Mouse (Mus musculus) kidney, embryonic 14.5 days (tissue): ENCODE results near the gene Dbn1. TPM values are rescaled to one million over a fixed set of nuclear protein-coding genes. Genes with fewer than 3 reads are reported as not detected.

Source experiments
- ATAC-seq: fragments of 200-750 bp; cut with Nextera tagmentation; 2 replicates; pipeline ENCODE4 v1.8.0; 2017; ENCODE audit warnings: moderate number of reproducible peaks, mild to moderate bottlenecking, moderate TSS enrichment, moderate library complexity; ENCODE audit not compliant: low FRiP score, low TSS enrichment
- H3K27ac ChIP-seq: fragments of 300-500 bp; sonication (generic); 2 replicates; pipeline ENCODE4 v1.5.1; 2014; ENCODE audit warnings: low read depth, mild to moderate bottlenecking, low read length, moderate library complexity, mixed read lengths
- H3K27me3 ChIP-seq: fragments of 300-500 bp; sonication (generic); 2 replicates; pipeline ENCODE4 v1.6.1; 2014; ENCODE audit warnings: mild to moderate bottlenecking, low read length; ENCODE audit not compliant: control insufficient read depth, insufficient read depth
- H3K36me3 ChIP-seq: fragments of 300-500 bp; sonication (generic); 2 replicates; pipeline ENCODE4 v1.6.1; 2014; ENCODE audit warnings: low read length, mixed read lengths; ENCODE audit not compliant: control insufficient read depth, insufficient read depth
- H3K4me1 ChIP-seq: fragments of 300-500 bp; sonication (generic); 2 replicates; pipeline ENCODE4 v1.6.1; 2014; ENCODE audit warnings: low read length, mixed read lengths; ENCODE audit not compliant: control insufficient read depth, insufficient read depth
- H3K4me2 ChIP-seq: fragments of 300-500 bp; sonication (generic); replicated peaks from 2 replicates; pipeline ENCODE4 v1.6.1; 2014; ENCODE audit warnings: low read depth, mild to moderate bottlenecking, low read length
- H3K4me3 ChIP-seq: fragments of 300-500 bp; sonication (generic); 2 replicates; pipeline ENCODE4 v1.5.1; 2014; ENCODE audit warnings: mild to moderate bottlenecking, low read length
- H3K9ac ChIP-seq: fragments of 300-500 bp; sonication (generic); 2 replicates; pipeline ENCODE4 v1.6.1; 2014; ENCODE audit warnings: low read depth, mild to moderate bottlenecking, low read length, moderate library complexity
- H3K9me3 ChIP-seq: fragments of 300-500 bp; sonication (generic); 2 replicates; pipeline ENCODE4 v1.6.1; 2016; ENCODE audit warnings: low read length; ENCODE audit not compliant: control insufficient read depth
- WGBS: fragments of 180-500 bp; shearing (Covaris S2); extraction: QIAGEN DNeasy Blood & Tissue Kit; methylation state at CpG from one replicate; pipeline ENCODE4 v1.1.7; 2014; 5-methylcytosine and 5-hydroxymethylcytosine counted together
- polyA plus RNA-seq: library from polyadenylated mRNA; unstranded; fragments of >200 nt; fragmentation: Nextera tagmentation; extraction: Ambion mirVana; gene quantifications from 2 replicates; pipeline ENCODE4 v1.2.1, GENCODE M21; 2014

Dbn1 gene
- polyA plus RNA-seq, 1 experiment from 2014 or later: 164 TPM

DNA sequence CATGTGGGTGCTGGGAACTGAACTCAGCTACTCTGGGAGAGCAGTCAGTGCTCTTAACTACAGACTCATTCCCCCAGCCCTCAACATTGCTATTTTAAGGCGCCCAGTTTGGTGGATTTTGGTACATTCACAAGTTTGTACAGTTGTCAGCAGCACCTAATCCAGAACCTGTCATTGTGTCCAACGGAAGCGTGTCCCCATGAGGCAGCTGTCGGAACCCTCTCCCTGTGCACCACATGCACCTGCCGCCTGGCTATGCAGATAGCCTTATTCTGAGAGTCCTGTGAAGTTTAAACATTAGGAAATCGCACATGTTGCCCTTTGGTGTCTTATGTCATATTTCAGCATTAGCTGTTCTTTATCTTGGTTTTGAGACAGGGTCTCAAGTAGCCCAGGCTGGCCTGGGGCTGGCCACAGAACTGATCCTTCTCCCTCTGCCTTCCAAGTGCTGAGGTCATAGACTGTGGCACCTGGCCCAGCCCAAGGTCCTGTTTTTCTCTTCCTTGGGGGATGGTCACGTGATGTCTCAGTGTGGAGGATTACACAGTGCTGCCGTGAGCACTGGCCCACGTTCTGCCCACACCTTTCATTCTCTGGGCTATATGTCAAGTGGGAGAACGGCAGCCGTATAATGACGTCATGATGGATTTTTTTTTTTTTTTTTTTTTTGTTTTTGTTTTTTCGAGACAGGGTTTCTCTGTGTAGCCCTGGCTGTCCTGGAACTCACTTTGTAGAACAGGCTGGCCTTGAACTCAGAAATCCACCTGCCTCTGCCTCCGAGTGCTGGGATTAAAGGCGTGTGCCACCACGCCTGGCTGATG is 38.0 kb upstream of the Dbn1 start:
- Histone ChIP-seq H3K9me3 (no peaks in the 10 kb centered on the region), H3K4me3 (no peak overlapping the region), H3K27ac (no peak overlapping the region), H3K4me1 (peaks cover 6% of the 10 kb centered on the region), H3K9ac (no peak overlapping the region), H3K4me2 (no peak overlapping the region), H3K36me3 (peaks cover 22% of the 10 kb centered on the region), H3K27me3 (no peaks in the 10 kb centered on the region)
- 83% methylated on average over 16 of the region's 16 CpGs for WGBS
- no peak for ATAC-seq

DNA sequence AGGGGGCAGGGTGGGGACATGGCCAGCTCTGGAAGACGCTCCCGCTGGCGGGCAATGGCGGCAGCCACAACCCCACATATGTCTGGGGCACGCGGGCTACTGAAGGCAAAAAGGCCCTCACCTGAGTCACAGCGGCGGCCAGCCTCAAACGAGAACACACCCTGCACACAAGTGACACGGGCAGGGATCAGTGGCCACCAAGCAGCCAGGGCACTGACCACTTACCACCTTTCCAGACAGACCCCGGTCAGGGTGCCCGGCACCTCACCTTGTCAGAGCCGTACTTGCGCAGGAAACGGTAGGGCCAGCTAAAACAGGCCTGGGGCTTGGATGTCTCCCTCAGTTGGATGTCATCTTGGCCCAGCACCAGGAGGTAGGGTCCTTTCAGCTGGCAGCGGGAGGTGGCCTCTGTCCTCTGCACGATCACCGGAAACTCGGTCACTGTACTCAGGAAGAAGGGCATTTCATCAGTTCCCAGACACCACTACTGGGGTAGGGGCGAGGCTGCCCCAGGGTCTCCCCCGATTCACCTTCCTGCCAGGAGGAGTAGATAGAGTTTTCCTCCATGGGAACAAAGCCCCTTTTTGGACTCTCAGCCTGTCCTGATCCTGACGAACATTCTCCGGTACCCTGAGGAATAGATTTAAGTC is 36.2 kb upstream of the Dbn1 start:
- H3K27me3 ChIP-seq: no peaks in the 10 kb centered on the region
- H3K4me3 ChIP-seq: no peak overlapping the region
- H3K36me3 ChIP-seq: peaks cover 4% of the 10 kb centered on the region; the same call in 1 of the 2 replicates
- ATAC-seq: 0 out of 2 replicates have a peak, but pooled peaks have one; percentile 2
- H3K4me2 ChIP-seq: no peak overlapping the region
- no peaks in the 10 kb centered on the region for H3K9me3 ChIP-seq
- WGBS: 89% methylated on average over 23 of the region's 23 CpGs
- no peak overlapping the region for H3K27ac ChIP-seq
- no peak overlapping the region for H3K9ac ChIP-seq
- H3K4me1 ChIP-seq: peaks cover 6% of the 10 kb centered on the region

- 35% methylated on average over 17 of the region's 17 CpGs for WGBS
- peak; percentile 61 for ATAC-seq
- H3K27ac ChIP-seq: no peak overlapping the region
Observed at GRCm38 (mm10) chr13:55523278-55523677, 35.4 kb upstream of the Dbn1 start.

DNA sequence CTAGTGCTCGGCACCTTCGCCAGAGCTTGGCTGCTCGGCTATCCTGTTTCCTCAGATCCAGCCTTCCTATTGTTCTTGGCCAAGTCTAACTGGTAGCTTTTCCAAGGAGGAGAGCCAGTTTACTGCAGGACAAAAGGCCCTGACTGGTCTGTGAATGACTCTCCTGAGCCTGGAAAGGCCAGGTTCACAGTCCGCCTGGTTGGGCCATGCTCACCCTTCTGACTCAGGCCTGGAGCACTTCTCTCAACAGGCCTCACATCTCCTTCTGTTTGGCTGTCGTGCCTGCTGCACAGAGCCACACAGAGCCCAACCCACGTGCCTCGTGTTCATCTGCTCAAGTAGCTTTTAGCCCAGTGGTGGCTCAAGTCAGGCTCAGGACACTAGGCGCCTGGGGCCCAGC is 34.8 kb upstream of the Dbn1 start:
- WGBS: 61% methylated on average over 8 of the region's 8 CpGs
- no peak overlapping the region for H3K27ac ChIP-seq
- H3K9ac ChIP-seq: no peak overlapping the region
- H3K9me3 ChIP-seq: no peaks in the 10 kb centered on the region
- H3K4me2 ChIP-seq: no peak overlapping the region
- no peak overlapping the region for H3K4me3 ChIP-seq
- H3K4me1 ChIP-seq: peaks cover 6% of the 10 kb centered on the region
- H3K27me3 ChIP-seq: no peaks in the 10 kb centered on the region
- 0 out of 2 replicates have a peak, but pooled peaks cover 3% of the 10 kb centered on the region for H3K36me3 ChIP-seq
- 0 out of 2 replicates have a peak, but pooled peaks have one; percentile 10 for ATAC-seq

More at GRCm38 (mm10) chr13:55523278-55523677, 35.4 kb upstream of the Dbn1 start:
- Histone ChIP-seq H3K36me3 (0 out of 2 replicates have a peak, but pooled peaks cover 3% of the 10 kb centered on the region), H3K4me2 (no peak overlapping the region), H3K4me1 (peaks cover 6% of the 10 kb centered on the region), H3K9ac (peak overlapping the region; percentile 40), H3K27me3 (no peaks in the 10 kb centered on the region), H3K4me3 (no peak overlapping the region), H3K9me3 (no peaks in the 10 kb centered on the region)

- H3K9me3 ChIP-seq: no peaks in the 10 kb centered on the region
- WGBS: 76% methylated on average over 4 of the region's 4 CpGs
- no peak overlapping the region for H3K4me2 ChIP-seq
- H3K4me1 ChIP-seq: peaks cover 6% of the 10 kb centered on the region
- 0 out of 2 replicates have a peak, but pooled peaks cover 3% of the 10 kb centered on the region for H3K36me3 ChIP-seq
- ATAC-seq: no peak
- no peak overlapping the region for H3K9ac ChIP-seq
- no peak overlapping the region for H3K27ac ChIP-seq
- H3K4me3 ChIP-seq: no peak overlapping the region
- H3K27me3 ChIP-seq: no peaks in the 10 kb centered on the region; the same call in 1 of the 2 replicates
Observed at GRCm38 (mm10) chr13:55519606-55520005, 31.7 kb upstream of the Dbn1 start.

GRCm38 (mm10) chr13:55516955-55517354 is 29.0 kb upstream of the Dbn1 start:
- no peak overlapping the region for H3K9ac ChIP-seq
- WGBS: 4% methylated on average over 5 of the region's 5 CpGs
- H3K27me3 ChIP-seq: no peaks in the 10 kb centered on the region; the same call in 1 of the 2 replicates
- no peak for ATAC-seq
- H3K9me3 ChIP-seq: no peaks in the 10 kb centered on the region
- no peak overlapping the region for H3K4me2 ChIP-seq
- H3K36me3 ChIP-seq: no peaks in the 10 kb centered on the region
- H3K27ac ChIP-seq: no peak overlapping the region
- no peak overlapping the region for H3K4me3 ChIP-seq
- peaks cover 6% of the 10 kb centered on the region for H3K4me1 ChIP-seq

DNA sequence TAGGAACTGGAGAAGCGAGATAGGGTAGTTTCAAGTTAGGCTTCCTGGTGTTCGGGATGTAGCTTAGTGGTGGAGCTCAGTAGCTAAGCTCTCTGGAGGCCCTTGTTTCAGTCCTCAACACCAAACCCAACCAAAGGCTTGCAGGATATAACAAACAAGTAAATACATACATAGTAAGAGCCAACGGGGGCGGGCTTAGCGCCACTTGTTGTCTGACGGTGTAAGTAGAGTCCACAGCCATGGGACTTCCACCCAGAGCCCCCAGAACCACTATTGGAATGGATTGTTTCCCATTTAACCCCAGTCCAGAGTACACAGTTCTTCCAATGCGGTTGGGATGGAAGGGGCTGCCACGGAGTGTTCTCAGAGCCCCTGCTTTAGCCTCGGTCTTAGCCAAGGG is 25.9 kb upstream of the Dbn1 start:
- WGBS: 38% methylated on average over 9 of the region's 9 CpGs
- H3K4me1 ChIP-seq: peaks cover 26% of the 10 kb centered on the region
- no peak overlapping the region for H3K9ac ChIP-seq
- H3K9me3 ChIP-seq: no peaks in the 10 kb centered on the region
- H3K4me3 ChIP-seq: peak overlapping the region; percentile 58
- ATAC-seq: no peak
- H3K4me2 ChIP-seq: peak overlapping the region; percentile 93
- peaks cover 15% of the 10 kb centered on the region for H3K36me3 ChIP-seq
- H3K27me3 ChIP-seq: no peaks in the 10 kb centered on the region; the same call in 1 of the 2 replicates
- no peak overlapping the region for H3K27ac ChIP-seq

DNA sequence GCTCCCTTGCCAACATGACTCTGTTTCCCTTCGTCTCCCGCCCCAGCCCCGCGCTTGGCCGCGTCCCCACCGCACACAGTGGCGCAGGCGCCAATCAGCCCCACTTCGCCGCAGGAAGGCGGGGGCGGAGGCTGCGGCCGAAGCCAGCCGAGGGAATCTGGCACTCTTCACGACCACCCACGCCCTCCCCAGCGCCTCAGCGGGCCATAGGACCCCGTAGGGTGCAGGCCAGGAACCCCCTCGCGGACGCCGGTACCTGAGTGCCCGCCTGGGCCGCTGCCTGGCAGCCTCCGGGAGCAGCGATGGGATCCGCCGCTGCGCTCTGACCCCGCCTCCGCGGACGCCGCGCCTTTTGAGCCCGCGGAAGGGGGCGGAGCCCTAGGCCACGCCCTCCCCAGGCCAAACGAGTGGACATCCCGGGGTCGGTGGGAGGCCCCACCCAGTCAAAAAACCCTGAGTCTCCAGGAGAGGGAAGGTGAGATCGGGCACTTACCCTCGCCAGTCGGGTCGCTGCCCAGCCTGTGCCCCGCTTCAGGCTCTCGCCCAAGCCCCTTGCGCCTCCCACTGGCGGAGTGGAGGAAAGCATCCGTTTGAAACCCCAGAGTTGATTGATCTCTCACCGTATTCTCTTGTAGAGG is 25.3 kb upstream of the Dbn1 start, which contains the start of gene Pdlim7:
Gene Pdlim7, minus strand, starts transcription at position 566 of the 638 bp plus-strand sequence.
- WGBS: under 1% methylated on average over 54 of the region's 55 CpGs
- peak; percentile 82 for ATAC-seq
- H3K9me3 ChIP-seq: no peaks in the 10 kb centered on the region
- peak within 1 kb of the TSS; percentile 72; the same call in 1 of the 2 replicates for H3K27ac ChIP-seq
- peak within 1 kb of the TSS; percentile 93 for H3K4me2 ChIP-seq
- H3K4me1 ChIP-seq: peaks cover 26% of the 10 kb centered on the region
- H3K4me3 ChIP-seq: peak within 1 kb of the TSS; percentile 58
- no peaks in the 10 kb centered on the region; the same call in 1 of the 2 replicates for H3K27me3 ChIP-seq
- peaks cover 21% of the 10 kb centered on the region for H3K36me3 ChIP-seq
- peak within 1 kb of the TSS; percentile 70 for H3K9ac ChIP-seq
